Mouse (Mus musculus) adrenal gland, adult (tissue): ENCODE data around the gene Crb2.

Experiments used
- DNase-seq, 2 experiments: peaks; one replicate each; pipeline ENCODE4 v3.0.0; 2022 to 2023; ENCODE audit warnings: low spot score in 1 of 2; ENCODE audit not compliant: inconsistent age in 2 of 2

Crb2 gene

DNA sequence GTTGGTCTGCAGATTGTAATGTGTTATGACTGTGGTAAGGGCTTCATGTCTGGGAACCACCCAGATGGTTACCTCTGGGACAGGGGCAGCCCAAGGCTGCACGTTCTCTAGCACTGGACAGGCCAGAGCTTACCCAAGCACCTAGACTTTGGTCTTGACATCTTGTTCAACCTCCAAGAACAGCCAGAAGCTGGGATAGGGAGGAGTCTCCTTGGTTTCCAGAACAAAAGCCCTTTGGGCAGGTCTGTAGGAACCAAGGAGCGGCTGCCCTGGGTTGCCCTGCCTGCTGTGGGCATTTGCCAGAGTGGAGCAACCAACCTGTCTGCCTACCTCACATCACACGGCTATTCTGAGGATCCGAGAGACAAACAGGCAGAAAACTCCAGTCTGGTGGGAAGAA, 21.0 kb downstream of the Crb2 start:
- no peak for DNase-seq

DNA sequence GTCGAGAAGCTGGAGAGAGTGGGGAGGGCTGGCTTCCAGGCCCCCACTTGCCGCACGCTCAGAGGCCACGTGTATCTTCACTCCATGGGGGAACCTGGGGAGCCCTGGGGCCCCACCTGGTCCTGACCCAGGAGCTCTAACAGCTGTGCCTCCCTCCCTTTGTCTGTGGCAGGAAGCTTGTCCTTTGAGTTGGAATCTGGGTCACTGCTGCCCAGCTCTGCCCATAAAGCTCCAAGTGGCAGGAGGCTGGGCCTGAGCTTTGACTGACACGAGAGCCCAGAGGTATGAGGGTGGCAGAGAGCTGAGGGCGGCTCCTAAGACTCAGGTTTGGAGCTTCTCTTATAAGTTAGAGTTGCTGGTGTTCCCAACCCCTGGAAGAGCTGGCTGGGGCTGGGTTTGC, 23.1 kb downstream of the Crb2 start:
- DNase-seq = peak; percentile 37 to 76

GRCm38 (mm10) chr2:37801687-37802086, 25.6 kb downstream of the Crb2 start:
- no peak for DNase-seq

GRCm38 (mm10) chr2:37802610-37803212, 26.7 kb downstream of the Crb2 start:
- peak; percentile 71 to 91 for DNase-seq

DNA sequence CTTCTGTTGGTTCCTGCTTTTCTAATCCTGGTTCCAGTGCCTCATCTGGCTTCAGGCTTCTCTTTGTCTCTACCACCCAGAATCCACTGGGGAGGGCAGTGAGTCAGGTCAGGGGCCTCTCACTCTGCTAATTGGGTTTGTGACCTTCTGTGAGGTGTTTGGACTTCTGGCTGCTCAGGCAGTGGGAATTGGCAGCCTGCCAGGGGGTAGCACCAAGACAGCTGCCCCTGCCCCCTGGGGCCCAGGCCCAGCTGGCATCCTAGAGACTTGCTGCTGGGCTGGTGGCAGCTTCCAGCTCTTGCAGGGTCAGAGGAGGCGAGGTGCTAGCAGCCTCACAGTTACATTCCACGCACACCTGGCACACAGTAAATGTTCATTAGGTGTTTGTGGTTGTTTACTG, 35.6 kb downstream of the Crb2 start:
- no peak for DNase-seq

GRCm38 (mm10) chr2:37812401-37812800, 36.4 kb downstream of the Crb2 start:
- no peak for DNase-seq

DNA sequence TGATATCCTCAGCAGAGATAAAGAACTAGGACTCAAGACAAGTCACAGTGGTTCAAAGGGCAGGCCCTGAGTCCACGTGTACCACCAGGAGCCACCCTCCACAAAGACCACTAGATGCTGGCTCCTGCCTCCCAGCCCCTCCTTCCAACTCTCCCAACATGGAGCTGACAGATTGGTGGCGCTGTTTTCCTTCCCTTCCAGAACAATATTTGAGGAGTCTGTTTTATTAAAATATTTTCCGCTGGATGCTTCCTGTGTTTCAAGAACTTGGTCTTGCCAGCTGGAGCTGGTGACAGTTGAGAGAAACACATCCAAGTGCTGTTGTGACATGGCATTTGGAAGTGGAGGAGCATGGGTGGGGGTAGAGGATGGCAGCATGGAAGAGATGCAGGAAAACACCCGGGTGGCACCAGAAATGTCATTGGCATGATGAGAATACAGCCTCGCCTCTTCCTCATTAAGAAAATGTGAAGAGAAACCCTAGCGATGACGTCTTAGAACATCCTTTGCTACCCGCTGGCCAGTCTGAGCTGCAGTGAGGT, 38.8 kb downstream of the Crb2 start:
- DNase-seq = no peak

- DNase-seq = peak; percentile 63 to 92
These were observed 39.6 kb downstream of the Crb2 start for GRCm38 (mm10) chr2:37815676-37816075.

- no peak for DNase-seq
These were observed 42.9 kb downstream of the Crb2 start for GRCm38 (mm10) chr2:37818761-37819525.

- DNase-seq = no peak
These were observed 43.6 kb downstream of the Crb2 start for GRCm38 (mm10) chr2:37819526-37820152.

GRCm38 (mm10) chr2:37822122-37822521, 46.1 kb downstream of the Crb2 start:
- DNase-seq = no peak

- DNase-seq = no peak
These were observed 47.8 kb downstream of the Crb2 start for GRCm38 (mm10) chr2:37823826-37824225.

GRCm38 (mm10) chr2:37829758-37830275, 53.8 kb downstream of the Crb2 start:
- no peak for DNase-seq

DNA sequence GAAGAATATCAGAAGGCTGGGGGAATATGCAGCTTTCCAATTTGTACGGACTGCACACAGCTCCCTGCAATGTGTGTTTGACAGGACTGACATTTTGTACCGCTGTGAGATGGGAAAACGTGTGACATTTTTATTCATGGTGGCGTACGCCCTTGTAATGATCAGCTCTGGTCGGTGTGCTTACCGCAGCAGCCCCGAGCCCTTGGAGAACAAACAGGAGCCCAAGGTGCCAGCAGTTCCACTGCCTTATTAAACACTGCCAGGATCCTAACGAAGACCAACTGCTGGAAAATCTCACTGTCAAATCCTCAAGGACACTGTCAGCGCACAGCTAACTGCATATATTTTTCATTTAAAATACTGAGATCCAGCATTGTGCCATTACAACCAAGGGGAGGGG, 56.2 kb downstream of the Crb2 start:
- DNase-seq = no peak

DNA sequence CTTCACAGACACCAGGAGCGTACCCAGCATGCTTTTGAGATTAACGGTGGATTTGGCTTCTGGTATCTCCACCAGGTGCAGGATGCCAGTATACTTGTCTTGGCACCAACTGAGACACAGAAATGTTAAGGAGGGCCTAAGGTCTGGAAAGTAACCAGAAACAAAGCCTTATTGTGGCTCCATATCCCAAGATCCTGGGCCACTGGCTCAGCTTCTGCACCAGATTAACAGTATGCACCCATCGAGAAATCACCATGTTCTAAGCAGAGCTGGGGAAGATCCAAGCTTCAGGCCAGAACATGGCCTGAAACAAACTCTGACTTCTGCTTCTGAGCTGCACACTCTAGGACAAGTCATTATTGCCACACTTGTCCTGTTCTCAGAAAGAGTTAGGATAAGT, 60.9 kb downstream of the Crb2 start:
- no peak for DNase-seq

- no peak for DNase-seq
These were observed 61.5 kb downstream of the Crb2 start for GRCm38 (mm10) chr2:37837542-37837941.

DNA sequence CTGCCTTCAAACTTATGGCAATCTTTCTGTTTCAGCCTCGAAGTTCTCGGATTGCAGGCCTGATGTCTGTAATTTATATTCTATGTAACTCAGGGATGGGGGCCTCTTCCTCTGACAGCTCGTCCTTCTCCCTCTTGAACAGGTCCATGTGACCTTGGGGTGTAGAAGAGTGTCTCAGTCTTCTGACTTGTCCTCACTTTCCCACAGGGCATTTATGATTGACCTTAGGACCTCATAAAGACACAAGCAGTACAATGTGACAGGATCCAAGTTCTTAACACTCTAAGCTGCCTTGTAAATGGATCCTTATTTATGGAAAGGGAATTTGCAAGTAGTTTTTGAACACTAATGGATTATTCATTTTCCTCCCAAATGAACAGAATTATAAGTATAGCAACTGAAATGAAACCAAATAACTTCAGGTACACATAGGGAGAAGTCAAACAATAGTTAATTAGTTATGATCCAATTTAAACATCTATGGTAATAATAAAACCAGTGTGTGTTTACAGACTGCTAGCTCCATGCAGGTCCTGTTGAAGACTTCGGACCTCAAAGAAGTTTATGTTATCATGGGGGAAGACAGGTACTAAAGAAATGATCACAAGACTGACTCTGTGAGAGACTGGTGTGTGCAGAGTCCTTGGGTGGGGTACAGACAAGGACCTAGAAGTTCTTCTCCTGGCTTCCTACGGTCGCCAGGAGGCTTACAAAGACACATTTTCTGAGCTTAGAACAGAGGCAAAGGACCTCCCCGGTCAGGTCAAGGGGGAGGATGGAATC, 62.3 kb downstream of the Crb2 start:
- no peak for DNase-seq

- DNase-seq = no peak
These were observed 63.9 kb downstream of the Crb2 start for GRCm38 (mm10) chr2:37839922-37840321.

GRCm38 (mm10) chr2:37842151-37842569, 66.1 kb downstream of the Crb2 start:
- DNase-seq = no peak

DNA sequence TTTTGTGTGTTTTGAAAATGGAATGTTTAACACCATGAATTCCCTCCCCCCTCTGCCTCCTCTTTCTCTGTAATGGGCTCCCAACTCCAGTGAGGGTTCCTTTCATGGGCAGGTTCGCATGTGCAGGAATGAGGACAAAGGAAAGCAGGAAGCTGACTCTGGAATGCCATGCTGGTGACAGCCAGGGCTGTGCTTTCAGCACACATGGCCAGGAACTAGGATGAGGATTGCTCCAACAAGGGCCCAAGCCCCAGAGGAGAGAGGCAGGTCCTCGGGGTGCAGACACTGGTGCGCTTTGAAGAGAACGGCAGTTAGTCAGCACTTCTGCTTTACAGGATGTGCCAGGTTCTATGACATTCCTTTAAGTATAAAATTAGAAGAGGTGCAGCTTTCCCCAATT, 66.7 kb downstream of the Crb2 start:
- no peak for DNase-seq
